Mouse (Mus musculus): ENCODE measurements around the gene Gpr4. TPM values are rescaled to one million over a fixed set of nuclear protein-coding genes. Genes with fewer than 3 reads are reported as not detected.
A peak's percentile ranks its signal among the peaks of the same experiment; 100 is the strongest.

Gpr4 gene
- total RNA-seq, 1 experiment from 2014 or later = 6.2 TPM

DNA sequence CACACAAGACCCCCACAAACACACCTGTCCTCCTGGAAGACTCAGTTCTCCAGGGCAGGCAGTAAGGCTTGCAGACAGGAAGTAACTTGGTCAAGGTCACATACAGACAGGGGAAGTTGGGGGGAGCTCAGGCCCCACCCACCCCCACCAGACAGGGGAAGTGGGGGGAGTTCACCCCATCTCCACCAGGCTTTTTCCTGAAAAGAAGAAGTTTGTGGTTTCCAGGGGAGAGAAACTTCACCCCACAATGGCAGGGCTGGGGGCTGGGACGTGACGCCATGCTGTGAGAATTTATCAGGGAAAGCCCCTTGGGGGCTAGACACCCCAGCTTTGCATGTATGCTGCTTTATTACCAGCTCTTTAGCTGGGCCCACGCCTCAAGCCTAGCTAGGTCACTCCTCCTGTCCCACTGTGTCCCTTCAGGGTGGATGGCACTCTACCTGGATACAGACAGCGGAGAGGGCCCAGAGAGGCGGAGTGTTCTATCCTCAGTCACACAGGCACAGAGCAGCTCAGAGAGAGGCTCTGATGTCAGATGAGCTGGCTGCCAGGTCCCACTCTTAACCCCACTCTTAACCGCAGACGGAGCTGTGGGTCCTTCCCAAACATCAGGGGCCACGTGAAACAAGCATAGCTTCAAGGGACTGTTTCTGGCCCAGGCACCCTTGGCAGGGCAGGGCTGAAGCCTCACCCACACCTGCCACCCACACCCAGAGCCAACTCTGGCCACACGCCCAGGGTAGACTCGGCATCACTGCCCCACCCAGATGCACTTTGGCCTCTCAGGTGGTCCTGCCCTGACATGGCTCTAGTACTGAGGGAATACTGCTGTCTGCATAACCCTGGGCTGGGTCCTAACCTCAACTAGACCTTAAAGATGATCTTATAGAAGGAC is 53.8 kb downstream of the Gpr4 start:
- no peak for DNase-seq

- DNase-seq = no peak
Measured at GRCm38 (mm10) chr7:19267051-19267450, 54.7 kb downstream of the Gpr4 start.

GRCm38 (mm10) chr7:19268993-19269681 is 56.8 kb downstream of the Gpr4 start:
- DNase-seq = no peak

DNA sequence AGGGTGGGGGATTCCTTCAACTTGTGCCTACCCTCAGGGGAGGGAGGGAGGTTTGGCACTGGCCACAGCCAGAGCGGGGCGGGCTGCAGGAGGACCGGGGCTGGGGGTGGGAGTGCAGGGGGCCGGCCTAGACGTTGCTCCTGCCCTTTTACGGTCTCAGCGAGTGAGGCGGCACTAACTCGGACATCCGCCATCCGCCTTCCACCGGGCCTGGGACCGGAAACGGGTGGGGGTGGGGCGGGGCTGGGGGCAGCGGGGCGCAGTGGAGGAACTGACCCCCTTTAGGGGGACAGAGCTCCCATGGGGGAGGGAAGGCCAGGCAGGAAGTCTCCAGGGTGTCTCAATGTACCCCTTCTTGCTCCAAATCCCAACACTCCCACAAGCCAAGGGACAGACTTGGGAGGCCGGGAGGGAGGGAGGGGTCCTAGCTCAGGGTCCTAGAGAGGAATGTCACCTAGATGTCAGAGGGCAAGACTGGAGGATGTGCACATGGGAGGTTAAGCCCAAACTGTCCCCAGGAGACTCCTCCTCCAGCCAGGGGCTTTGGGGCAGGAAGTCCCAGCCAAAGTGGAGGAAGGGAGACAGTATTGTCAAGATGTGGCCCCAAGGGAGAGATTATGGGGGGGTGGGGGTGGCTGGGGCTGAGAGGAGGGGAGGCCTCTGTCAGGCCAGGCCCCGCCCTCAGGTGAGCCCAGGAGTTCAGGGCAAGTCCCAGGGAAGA is 57.5 kb downstream of the Gpr4 start:
- DNase-seq = peak; percentile 64

DNA sequence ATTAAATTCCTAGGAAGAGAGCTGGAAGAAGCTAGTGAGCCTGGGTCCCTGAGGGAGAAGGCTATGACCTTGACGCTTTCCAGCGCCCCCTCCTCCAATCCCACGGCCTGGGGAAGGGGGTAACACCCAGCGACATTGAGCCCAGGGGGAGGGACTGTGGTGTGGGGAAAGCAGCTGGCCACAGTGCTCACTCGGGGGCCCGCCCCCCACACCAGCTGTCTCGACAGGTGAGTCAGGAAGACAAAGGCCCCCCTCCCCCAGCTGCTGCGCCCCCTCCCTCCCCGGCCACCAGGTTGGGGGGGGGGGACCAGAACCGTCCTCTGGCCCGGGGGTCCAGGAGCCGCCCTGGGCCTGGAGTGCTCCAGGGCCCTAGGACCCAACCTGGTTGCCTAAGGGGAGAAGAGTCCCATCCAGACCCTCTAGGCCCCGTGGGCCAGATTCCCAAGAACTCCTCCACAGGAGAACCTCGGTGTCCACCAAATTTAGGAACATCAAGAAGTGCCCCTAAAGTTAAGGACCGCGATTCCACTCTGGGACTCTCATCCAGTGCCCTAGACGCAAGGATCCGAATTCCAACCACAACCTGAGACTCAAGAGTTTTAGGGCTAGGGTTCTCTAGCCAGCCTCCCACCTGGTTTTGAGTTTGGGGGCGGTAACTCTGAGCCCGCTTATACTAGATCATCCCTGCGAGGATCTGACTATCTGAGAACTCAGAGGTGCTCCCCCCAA is 58.3 kb downstream of the Gpr4 start:
- DNase-seq = no peak

GRCm38 (mm10) chr7:19271238-19272172 is 59.2 kb downstream of the Gpr4 start, which contains the start of gene Vasp:
Vasp (minus strand) TSS chr7:19271817.
- peak; percentile 84 for DNase-seq

GRCm38 (mm10) chr7:19272173-19272764 is 59.9 kb downstream of the Gpr4 start:
- DNase-seq = peak; percentile 77

Small RNA genes within 50 kb of the gene (microRNA-seq; reads per million reads assigned to microRNA genes)
- 526 to 671 reads per million in 2 experiments for gene Mir330

Other genes starting within 250 kb of the Gpr4 start
- not detected in 2 replicates for gene Nanos2, start 225.1 kb upstream of the Gpr4 start, total RNA-seq (2021)
- gene Mypop, start 221.3 kb upstream of the Gpr4 start, total RNA-seq (2021) = 10.9 and 13.0 TPM in 2 replicates
- 45.8 and 48.3 TPM in 2 replicates for gene Irf2bp1, start 208.5 kb upstream of the Gpr4 start, total RNA-seq (2021)
- gene Foxa3, start 189.0 kb upstream of the Gpr4 start, total RNA-seq (2021) = 0.76 TPM in 1 of 2 replicates, not detected in the other
- gene Sympk, start 188.2 kb upstream of the Gpr4 start, total RNA-seq (2021) = 120 and 126 TPM in 2 replicates
- not detected in 2 replicates for gene Rsph6a, start 157.8 kb upstream of the Gpr4 start, total RNA-seq (2021)
- gene Dmwd, start 136.3 kb upstream of the Gpr4 start, total RNA-seq (2021) = 53.1 and 64.1 TPM in 2 replicates
- gene Dmpk, start 128.7 kb upstream of the Gpr4 start, total RNA-seq (2021) = 106 and 114 TPM in 2 replicates
- gene Six5, start 117.9 kb upstream of the Gpr4 start, total RNA-seq (2021) = 21.8 and 26.1 TPM in 2 replicates
- gene Gm4969, start 94.2 kb upstream of the Gpr4 start, total RNA-seq (2021) = 0.09 TPM in 1 of 2 replicates, not detected in the other
- 11.7 and 15.1 TPM in 2 replicates for gene Fbxo46, start 92.7 kb upstream of the Gpr4 start, total RNA-seq (2021)
- 15.4 and 20.3 TPM in 2 replicates for gene Qpctl, start 63.2 kb upstream of the Gpr4 start, total RNA-seq (2021)
- 90.5 and 99.0 TPM in 2 replicates for gene Snrpd2, start 62.8 kb upstream of the Gpr4 start, total RNA-seq (2021)
- gene Gipr, start 46.4 kb upstream of the Gpr4 start, total RNA-seq (2021) = 0.27 and 0.43 TPM in 2 replicates
- gene Eml2, start 36.1 kb upstream of the Gpr4 start, total RNA-seq (2021) = 36.3 and 66.2 TPM in 2 replicates
- 26.9 and 30.6 TPM in 2 replicates for gene Opa3, start 15.8 kb downstream of the Gpr4 start, total RNA-seq (2021)
- gene Vasp, start 59.3 kb downstream of the Gpr4 start, total RNA-seq (2021) = 47.4 and 61.4 TPM in 2 replicates
- gene Ppm1n, start 67.5 kb downstream of the Gpr4 start, total RNA-seq (2021) = not detected in 2 replicates
- 2.5 and 5.3 TPM in 2 replicates for gene Rtn2, start 70.1 kb downstream of the Gpr4 start, total RNA-seq (2021)
- gene Fosb, start 97.5 kb downstream of the Gpr4 start, total RNA-seq (2021) = 1.0 and 1.3 TPM in 2 replicates
- 44.5 and 45.8 TPM in 2 replicates for gene Ercc1, start 132.2 kb downstream of the Gpr4 start, total RNA-seq (2021)
- gene Cd3eap, start 146.9 kb downstream of the Gpr4 start, total RNA-seq (2021) = 13.4 and 13.5 TPM in 2 replicates
- 6.7 and 9.3 TPM in 2 replicates for gene Ppp1r13l, start 147.2 kb downstream of the Gpr4 start, total RNA-seq (2021)
- 34.8 and 42.9 TPM in 2 replicates for gene Ercc2, start 169.5 kb downstream of the Gpr4 start, total RNA-seq (2021)
- gene Klc3, start 191.6 kb downstream of the Gpr4 start, total RNA-seq (2021) = 1.9 and 2.9 TPM in 2 replicates
- gene Ckm, start 192.2 kb downstream of the Gpr4 start, total RNA-seq (2021) = 1.1 TPM in 1 of 2 replicates, not detected in the other
- 56.0 and 69.2 TPM in 2 replicates for gene Mark4, start 246.3 kb downstream of the Gpr4 start, total RNA-seq (2021)